Mouse (Mus musculus): ENCODE data around the gene Ubn1. TPM values are rescaled to one million over a fixed set of nuclear protein-coding genes. Genes with fewer than 3 reads are reported as not detected.

The Ubn1 gene
- polyA plus RNA-seq, 1 experiment, result 28.1 TPM

DNA sequence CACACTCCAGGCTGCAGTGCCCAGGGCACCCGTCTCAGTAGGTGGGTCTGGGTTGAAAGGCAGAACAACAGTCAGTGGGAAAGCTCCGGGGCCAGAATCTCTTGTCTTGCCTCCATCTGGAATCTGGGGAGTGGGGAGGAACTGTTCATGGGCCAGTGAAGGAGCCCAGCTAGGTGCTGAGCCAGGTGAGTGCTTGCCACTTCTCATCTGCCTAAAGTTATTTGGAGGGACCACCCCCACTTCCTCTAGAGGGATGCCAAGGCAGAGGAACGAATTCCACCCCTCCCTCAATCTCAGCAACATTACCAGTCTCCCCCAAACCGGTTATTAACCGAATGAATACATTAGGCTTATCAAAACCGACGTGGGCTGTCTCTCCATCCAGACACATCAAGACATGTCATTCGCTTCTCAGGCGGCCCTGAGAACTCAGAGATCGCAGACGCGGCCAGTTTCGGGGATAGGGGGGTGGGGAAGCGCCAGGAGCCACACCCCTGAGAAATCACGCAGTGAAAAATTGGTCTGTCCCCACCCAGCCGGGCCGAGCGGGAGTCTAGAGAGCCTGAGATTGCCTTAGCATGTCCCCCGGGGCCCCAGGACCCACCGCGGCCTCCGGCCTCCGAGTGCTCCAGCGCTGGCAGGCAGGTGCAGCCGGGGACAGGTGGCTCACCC lies 81.5 kb downstream of the Ubn1 start:
- TF ChIP-seq POLR2A (IDR thresholded peaks at IDR 0.05; ENCODE audit: borderline replicate concordance, insufficient read depth, low read length) (no peak), CTCF (IDR thresholded peaks at IDR 0.05; ENCODE audit: borderline replicate concordance, insufficient read depth, low read depth, low read length) (no peak)
- Histone ChIP-seq H3K4me3 (replicated peaks; ENCODE audit: insufficient read depth, low read depth, low read length) (no peak overlapping the region), H3K4me1 (ENCODE audit: control insufficient read depth, insufficient read depth, low read length) (peaks cover 16% of the 10 kb centered on the region), H3K27me3 (ENCODE audit: control insufficient read depth, insufficient read depth, low read length) (no peaks in the 10 kb centered on the region), H3K27ac (ENCODE audit: insufficient read depth, low read length) (no peak overlapping the region)
- DNase-seq, result no peak
- WGBS, result 8% methylated on average over 25 of the region's 25 CpGs

DNA sequence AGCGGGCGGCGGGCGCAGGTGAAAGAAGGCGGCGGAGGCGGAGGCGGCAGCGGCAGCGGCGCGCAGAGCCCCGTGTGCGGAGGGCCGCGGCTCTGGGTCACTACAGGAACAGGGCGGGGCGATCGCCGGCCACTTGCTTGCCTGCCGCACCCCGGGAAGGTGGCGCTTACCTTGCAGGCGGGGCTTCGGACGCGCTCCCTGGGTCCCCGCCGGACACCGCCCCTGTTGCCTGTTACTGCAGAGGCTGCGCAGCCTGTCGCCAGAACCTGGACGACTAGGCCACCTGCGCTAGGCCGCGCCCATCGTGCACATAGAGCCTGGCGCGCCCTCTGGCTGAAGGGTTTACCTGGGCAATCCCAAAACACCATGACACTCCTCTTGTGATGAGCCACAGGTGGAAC lies 82.5 kb downstream of the Ubn1 start, which contains the start of gene Ppl:
Gene Ppl, minus strand, starts transcription at position 21 of the 401 bp plus-strand sequence.
- no peak within 1 kb of the TSS for H3K27ac ChIP-seq (ENCODE audit: insufficient read depth, low read length)
- peak within 1 kb of the TSS; percentile 47 for H3K4me3 ChIP-seq (replicated peaks; ENCODE audit: insufficient read depth, low read depth, low read length)
- DNase-seq, result peak; percentile 61 to 71
- H3K27me3 ChIP-seq (ENCODE audit: control insufficient read depth, insufficient read depth, low read length), result no peaks in the 10 kb centered on the region
- TF ChIP-seq POLR2A (IDR thresholded peaks at IDR 0.05; ENCODE audit: borderline replicate concordance, insufficient read depth, low read length) (no peak), CTCF (IDR thresholded peaks at IDR 0.05; ENCODE audit: borderline replicate concordance, insufficient read depth, low read depth, low read length) (peak; percentile 19; the same call in 1 of the 2 replicates)
- peaks cover 19% of the 10 kb centered on the region for H3K4me1 ChIP-seq (ENCODE audit: control insufficient read depth, insufficient read depth, low read length)
- 2% methylated on average over 39 of the region's 39 CpGs for WGBS

GRCm38 (mm10) chr16:5134623-5135330 lies 84.9 kb downstream of the Ubn1 start:
- peak; percentile 68 to 82 for DNase-seq
- Histone ChIP-seq H3K27ac (ENCODE audit: insufficient read depth, low read length) (no peak overlapping the region), H3K4me1 (ENCODE audit: control insufficient read depth, insufficient read depth, low read length) (peaks cover 19% of the 10 kb centered on the region), H3K27me3 (ENCODE audit: control insufficient read depth, insufficient read depth, low read length) (no peaks in the 10 kb centered on the region), H3K4me3 (replicated peaks; ENCODE audit: insufficient read depth, low read depth, low read length) (no peak overlapping the region)
- WGBS, result 23% methylated on average over 14 of the region's 14 CpGs
- TF ChIP-seq CTCF (IDR thresholded peaks at IDR 0.05; ENCODE audit: borderline replicate concordance, insufficient read depth, low read depth, low read length), result no peak
- no peak for TF ChIP-seq POLR2A (IDR thresholded peaks at IDR 0.05; ENCODE audit: borderline replicate concordance, insufficient read depth, low read length)

DNA sequence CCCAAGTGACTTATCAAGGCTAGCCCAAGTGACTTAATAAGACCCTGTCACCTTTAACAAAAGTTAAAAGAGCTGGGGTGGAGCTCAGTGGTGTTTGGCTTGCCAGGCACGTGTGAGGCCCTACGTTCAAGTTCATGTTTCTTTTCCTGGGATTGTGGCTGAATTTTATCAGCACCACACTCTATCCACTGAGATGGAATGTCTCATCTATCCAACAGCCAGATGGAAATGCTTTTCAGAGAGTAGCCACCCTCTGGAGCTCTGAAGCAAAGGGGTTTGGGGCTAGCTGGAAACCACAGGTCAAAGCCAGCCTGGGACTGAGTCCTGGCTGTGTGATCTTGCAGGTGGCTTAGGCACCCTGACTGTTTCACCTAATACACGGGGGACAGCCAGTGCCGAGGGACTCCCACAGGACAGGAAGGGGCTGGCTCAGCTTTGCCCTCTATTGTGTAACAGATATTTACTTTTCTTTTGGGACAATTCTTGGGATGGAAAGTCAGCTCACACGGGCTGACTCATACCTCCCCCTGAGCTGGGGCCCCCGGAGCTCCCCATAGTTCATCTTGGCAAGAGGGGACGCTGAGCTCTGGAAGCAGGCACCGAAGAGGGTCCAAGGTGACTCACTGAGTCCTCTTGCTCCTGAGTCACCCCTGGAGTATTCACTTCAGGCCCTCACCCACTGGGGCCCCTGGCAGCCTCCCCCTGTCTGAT lies 85.8 kb downstream of the Ubn1 start:
- no peak for DNase-seq
- 83% methylated on average over 8 of the region's 8 CpGs for WGBS
- Histone ChIP-seq H3K4me1 (ENCODE audit: control insufficient read depth, insufficient read depth, low read length) (peaks cover 19% of the 10 kb centered on the region), H3K27me3 (ENCODE audit: control insufficient read depth, insufficient read depth, low read length) (no peaks in the 10 kb centered on the region), H3K4me3 (replicated peaks; ENCODE audit: insufficient read depth, low read depth, low read length) (no peak overlapping the region), H3K27ac (ENCODE audit: insufficient read depth, low read length) (no peak overlapping the region)
- no peak for TF ChIP-seq CTCF (IDR thresholded peaks at IDR 0.05; ENCODE audit: borderline replicate concordance, insufficient read depth, low read depth, low read length)
- no peak for TF ChIP-seq POLR2A (IDR thresholded peaks at IDR 0.05; ENCODE audit: borderline replicate concordance, insufficient read depth, low read length)

Other genes with a start within 250 kb of the Ubn1 start
- 0.08 TPM in 1 of 2 replicates, not detected in the other for gene 4930562C15Rik, start 214.6 kb upstream of the Ubn1 start, polyA plus RNA-seq (2012; rRNA removed)
- gene Ubald1, start 169.7 kb upstream of the Ubn1 start, polyA plus RNA-seq (2012; rRNA removed), result 57.9 and 63.5 TPM in 2 replicates
- gene Mgrn1, start 163.8 kb upstream of the Ubn1 start, polyA plus RNA-seq (2012; rRNA removed), result 243 and 248 TPM in 2 replicates
- gene Nudt16l1, start 111.3 kb upstream of the Ubn1 start, polyA plus RNA-seq (2012; rRNA removed), result 102 and 104 TPM in 2 replicates
- gene Anks3, start 85.9 kb upstream of the Ubn1 start, polyA plus RNA-seq (2012; rRNA removed), result 104 and 112 TPM in 2 replicates
- not detected in 2 replicates for gene Sept12, start 52.2 kb upstream of the Ubn1 start, polyA plus RNA-seq (2012; rRNA removed)
- 1.00 and 2.5 TPM in 2 replicates for gene Smim22, start 42.8 kb upstream of the Ubn1 start, polyA plus RNA-seq (2012; rRNA removed)
- 274 and 294 TPM in 2 replicates for gene Rogdi, start 36.5 kb upstream of the Ubn1 start, polyA plus RNA-seq (2012; rRNA removed)
- 139 and 146 TPM in 2 replicates for gene Glyr1, start 194 bp upstream of the Ubn1 start, polyA plus RNA-seq (2012; rRNA removed)
- gene Ppl, start 82.4 kb downstream of the Ubn1 start, polyA plus RNA-seq (2012; rRNA removed), result 0.87 and 0.88 TPM in 2 replicates
- gene Sec14l5, start 97.1 kb downstream of the Ubn1 start, polyA plus RNA-seq (2012; rRNA removed), result 19.6 and 25.4 TPM in 2 replicates
- gene Nagpa, start 154.0 kb downstream of the Ubn1 start, polyA plus RNA-seq (2012; rRNA removed), result 21.1 and 21.3 TPM in 2 replicates
- 5.5 and 6.1 TPM in 2 replicates for gene AU021092, start 172.2 kb downstream of the Ubn1 start, polyA plus RNA-seq (2012; rRNA removed)
- 65.3 and 70.6 TPM in 2 replicates for gene Alg1, start 183.6 kb downstream of the Ubn1 start, polyA plus RNA-seq (2012; rRNA removed)
- 9.4 and 12.9 TPM in 2 replicates for gene Eef2kmt, start 205.9 kb downstream of the Ubn1 start, polyA plus RNA-seq (2012; rRNA removed)

Measured in cerebellum, adult 2 months (tissue).